Mouse (Mus musculus) liver, embryonic 15.5 days (tissue): Measurements from ENCODE around the gene Taf9b. TPM values are rescaled to one million over a fixed set of nuclear protein-coding genes. Genes with fewer than 3 reads are reported as not detected.
"Not testable (repeated sequence)": the region's sequence is repeated elsewhere in the genome, so short reads cannot be mapped to it uniquely, and the experiment has no call there.

Source experiments
- ATAC-seq: fragments of 200-750 bp; cut with Nextera tagmentation; 2 replicates; pipeline ENCODE4 v1.8.0; 2017; ENCODE audit warnings: moderate number of reproducible peaks, mild to moderate bottlenecking, moderate library complexity; ENCODE audit not compliant: insufficient read depth
- H3K27ac ChIP-seq: fragments of 300-500 bp; sonication (generic); replicated peaks from 2 replicates; pipeline ENCODE4 v1.5.1; 2015; ENCODE audit warnings: mild to moderate bottlenecking, inconsistent platforms
- H3K27me3 ChIP-seq: fragments of 300-500 bp; sonication (generic); 2 replicates; pipeline ENCODE4 v1.6.1; 2015; ENCODE audit warnings: mild to moderate bottlenecking, inconsistent platforms
- H3K36me3 ChIP-seq: fragments of 300-500 bp; sonication (generic); replicated peaks from 2 replicates; pipeline ENCODE4 v1.6.1; 2015; ENCODE audit warnings: moderate library complexity, mild to moderate bottlenecking, inconsistent platforms
- H3K4me1 ChIP-seq: fragments of 300-500 bp; sonication (generic); replicated peaks from 2 replicates; pipeline ENCODE4 v1.6.1; 2015; ENCODE audit warnings: inconsistent platforms
- H3K4me2 ChIP-seq: fragments of 300-500 bp; sonication (generic); 2 replicates; pipeline ENCODE4 v1.6.1; 2015; ENCODE audit warnings: moderate library complexity, mild to moderate bottlenecking, inconsistent platforms
- H3K4me3 ChIP-seq: fragments of 300-500 bp; sonication (generic); replicated peaks from 2 replicates; pipeline ENCODE4 v1.5.1; 2015; ENCODE audit warnings: mild to moderate bottlenecking, inconsistent platforms
- H3K9ac ChIP-seq: fragments of 300-500 bp; sonication (generic); 2 replicates; pipeline ENCODE4 v1.6.1; 2015; ENCODE audit warnings: moderate library complexity, mild to moderate bottlenecking, inconsistent platforms
- H3K9me3 ChIP-seq: fragments of 300-500 bp; sonication (generic); replicated peaks from 2 replicates; pipeline ENCODE4 v1.6.1; 2016; ENCODE audit warnings: inconsistent platforms
- WGBS: fragments of 180-500 bp; shearing (Covaris S2); methylation state at CpG from one replicate; pipeline ENCODE4 v1.1.7; 2015; ENCODE audit warnings: mixed read lengths; ENCODE audit not compliant: insufficient replicate concordance; 5-methylcytosine and 5-hydroxymethylcytosine counted together
- polyA plus RNA-seq: library from polyadenylated mRNA; unstranded; fragments of >200 nt; fragmentation: Nextera tagmentation; extraction: Ambion mirVana; gene quantifications from 2 replicates; pipeline ENCODE4 v1.2.1, GENCODE M21; 2015

Taf9b gene
- polyA plus RNA-seq = 4.2 and 4.3 TPM in 2 replicates

GRCm38 (mm10) chrX:106221058-106221457, at the start of gene Taf9b:
Gene Taf9b (minus strand): TSS chrX:106221158.
- peak within 1 kb of the TSS; percentile 71 for H3K4me3 ChIP-seq
- WGBS = 80% methylated on average over 25 of the region's 25 CpGs

GRCm38 (mm10) chrX:106255276-106255675, 34.3 kb upstream of the Taf9b start, which contains the start of gene Fnd3c2:
Gene Fnd3c2 (minus strand): TSS chrX:106255376.
- no peak within 1 kb of the TSS for H3K27ac ChIP-seq
- H3K36me3 ChIP-seq = no peaks in the 10 kb centered on the region
- H3K27me3 ChIP-seq = no peaks in the 10 kb centered on the region
- no peak for ATAC-seq
- no peak within 1 kb of the TSS for H3K4me2 ChIP-seq
- H3K4me3 ChIP-seq = no peak within 1 kb of the TSS
- H3K9ac ChIP-seq = no peak within 1 kb of the TSS
- no peaks in the 10 kb centered on the region for H3K9me3 ChIP-seq
- 45% methylated on average over 4 of the region's 4 CpGs for WGBS
- no peaks in the 10 kb centered on the region for H3K4me1 ChIP-seq

More at GRCm38 (mm10) chrX:106221058-106221457, at the start of gene Taf9b:
- Histone ChIP-seq H3K36me3 (no peaks in the 10 kb centered on the region), H3K9me3 (no peaks in the 10 kb centered on the region), H3K27ac (no peak within 1 kb of the TSS), H3K4me1 (no peaks in the 10 kb centered on the region), H3K4me2 (peak within 1 kb of the TSS; percentile 75), H3K27me3 (no peaks in the 10 kb centered on the region), H3K9ac (no peak within 1 kb of the TSS)
- ATAC-seq = no peak

GRCm38 (mm10) chrX:106219171-106220032, 1.6 kb downstream of the Taf9b start:
- 16% methylated on average over 60 of the region's 60 CpGs for WGBS
- H3K4me1 ChIP-seq = no peaks in the 10 kb centered on the region
- H3K4me2 ChIP-seq = peak overlapping the region; percentile 75
- peak; percentile 88 for ATAC-seq
- no peak overlapping the region for H3K27ac ChIP-seq
- peak overlapping the region; percentile 71 for H3K4me3 ChIP-seq
- no peaks in the 10 kb centered on the region for H3K36me3 ChIP-seq
- H3K9ac ChIP-seq = peak overlapping the region; percentile 69
- no peaks in the 10 kb centered on the region for H3K9me3 ChIP-seq
- H3K27me3 ChIP-seq = no peaks in the 10 kb centered on the region

- H3K4me3 ChIP-seq = no peak overlapping the region
- no peak for ATAC-seq
- H3K4me2 ChIP-seq = no peak overlapping the region
- H3K36me3 ChIP-seq = no peaks in the 10 kb centered on the region
- no peaks in the 10 kb centered on the region for H3K9me3 ChIP-seq
- no peaks in the 10 kb centered on the region for H3K4me1 ChIP-seq
- no peak overlapping the region for H3K9ac ChIP-seq
- 73% methylated on average over 2 of the region's 2 CpGs for WGBS
- no peaks in the 10 kb centered on the region for H3K27me3 ChIP-seq
- no peak overlapping the region for H3K27ac ChIP-seq
Measured at GRCm38 (mm10) chrX:106209100-106209499, 11.9 kb downstream of the Taf9b start.

GRCm38 (mm10) chrX:106198904-106199303, 22.1 kb downstream of the Taf9b start:
- no peaks in the 10 kb centered on the region for H3K9me3 ChIP-seq
- H3K27me3 ChIP-seq = no peaks in the 10 kb centered on the region
- no peak overlapping the region for H3K4me2 ChIP-seq
- WGBS = 64% methylated on average over 5 of the region's 5 CpGs
- no peak for ATAC-seq
- no peak overlapping the region for H3K9ac ChIP-seq
- peaks cover 49% of the 10 kb centered on the region for H3K36me3 ChIP-seq
- H3K4me1 ChIP-seq = no peaks in the 10 kb centered on the region
- no peak overlapping the region for H3K4me3 ChIP-seq
- H3K27ac ChIP-seq = no peak overlapping the region

GRCm38 (mm10) chrX:106197308-106197707, 23.6 kb downstream of the Taf9b start:
- peaks cover 47% of the 10 kb centered on the region for H3K36me3 ChIP-seq
- H3K4me2 ChIP-seq = no peak overlapping the region
- H3K9me3 ChIP-seq = no peaks in the 10 kb centered on the region
- WGBS = 54% methylated on average over 5 of the region's 5 CpGs
- H3K27me3 ChIP-seq = no peaks in the 10 kb centered on the region
- no peak overlapping the region for H3K4me3 ChIP-seq
- no peak overlapping the region for H3K9ac ChIP-seq
- no peak for ATAC-seq
- no peaks in the 10 kb centered on the region for H3K4me1 ChIP-seq
- H3K27ac ChIP-seq = no peak overlapping the region

GRCm38 (mm10) chrX:106194361-106194760, 26.6 kb downstream of the Taf9b start:
- ATAC-seq, H3K27ac ChIP-seq: not testable (repeated sequence)
- 65% methylated on average over 6 of the region's 6 CpGs for WGBS

GRCm38 (mm10) chrX:106190091-106190490, 30.9 kb downstream of the Taf9b start:
- Histone ChIP-seq H3K4me2 (peak overlapping the region; percentile 72; the same call in 1 of the 2 replicates), H3K9ac (no peak overlapping the region), H3K27ac (no peak overlapping the region), H3K4me3 (no peak overlapping the region), H3K9me3 (no peaks in the 10 kb centered on the region), H3K27me3 (no peaks in the 10 kb centered on the region), H3K36me3 (peaks cover 2% of the 10 kb centered on the region), H3K4me1 (peaks cover 19% of the 10 kb centered on the region)
- WGBS = 43% methylated on average over 4 of the region's 4 CpGs
- no peak for ATAC-seq

More at GRCm38 (mm10) chrX:106194361-106194760, 26.6 kb downstream of the Taf9b start:
- not testable (repeated sequence) for H3K9me3 ChIP-seq, H3K4me2 ChIP-seq, H3K4me3 ChIP-seq, H3K4me1 ChIP-seq, H3K27me3 ChIP-seq, H3K9ac ChIP-seq
- peaks cover 27% of the 10 kb centered on the region for H3K36me3 ChIP-seq

GRCm38 (mm10) chrX:106189356-106189755, 31.6 kb downstream of the Taf9b start:
- H3K4me1 ChIP-seq = peaks cover 19% of the 10 kb centered on the region
- H3K27me3 ChIP-seq = 0 out of 2 replicates have a peak, but pooled peaks cover 2% of the 10 kb centered on the region
- no peaks in the 10 kb centered on the region for H3K9me3 ChIP-seq
- 25% methylated on average over 5 of the region's 5 CpGs for WGBS
- no peak overlapping the region for H3K27ac ChIP-seq
- no peak overlapping the region for H3K9ac ChIP-seq
- peak overlapping the region; percentile 63 for H3K4me3 ChIP-seq
- no peak for ATAC-seq
- no peaks in the 10 kb centered on the region; the same call in none of the 2 replicates for H3K36me3 ChIP-seq
- H3K4me2 ChIP-seq = peak overlapping the region; percentile 72

- H3K36me3 ChIP-seq = no peaks in the 10 kb centered on the region
- WGBS = 20% methylated on average over 12 of the region's 12 CpGs
Measured at GRCm38 (mm10) chrX:106187737-106188136, 33.2 kb downstream of the Taf9b start.

More at GRCm38 (mm10) chrX:106187737-106188136, 33.2 kb downstream of the Taf9b start:
- ATAC-seq = no peak
- Histone ChIP-seq H3K4me1 (peaks cover 19% of the 10 kb centered on the region), H3K9me3 (no peaks in the 10 kb centered on the region), H3K27ac (peak overlapping the region; percentile 62), H3K4me2 (peak overlapping the region; percentile 72), H3K27me3 (0 out of 2 replicates have a peak, but pooled peaks cover 3% of the 10 kb centered on the region), H3K9ac (peak overlapping the region; percentile 52), H3K4me3 (peak overlapping the region; percentile 63)
